In the genomic region with DNA sequence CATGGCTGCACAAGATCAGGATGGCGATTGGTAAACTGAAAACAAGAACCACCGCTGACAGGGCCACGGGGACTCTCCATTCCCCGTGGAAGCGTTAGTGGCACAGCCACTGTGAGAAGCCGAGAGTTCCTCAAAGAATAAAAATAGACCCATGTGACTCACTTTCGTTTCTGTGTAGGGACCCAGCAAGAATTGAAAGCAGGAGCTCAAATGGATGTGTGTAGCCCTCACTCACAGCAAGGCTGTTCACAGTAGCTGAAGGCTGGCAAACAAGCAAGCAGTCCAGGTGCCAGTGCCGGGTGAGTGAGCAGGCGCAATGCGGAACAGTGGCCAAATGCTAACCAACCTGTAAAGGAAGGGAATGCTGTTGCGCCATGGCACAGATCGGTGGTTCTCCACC, we compare ENCODE assay signal across 8 mouse cellular contexts. TPM values are rescaled to one million over a fixed set of nuclear protein-coding genes. Genes with fewer than 3 reads are reported as not detected.
DNase-seq lines count a peak whose midpoint lies in the region; ATAC-seq and TF ChIP-seq lines count a peak whose summit lies in the region.

No protein-coding gene starts in this region.

- H3K27me3 ChIP-seq in forebrain, embryonic 14.5 days (replicated peaks; ENCODE audit: control insufficient read depth, insufficient read depth, low read length): no peaks in the 10 kb centered on the region
- H3K27me3 ChIP-seq in forebrain, embryonic 11.5 days (ENCODE audit: control insufficient read depth, insufficient read depth, low read length): no peaks in the 10 kb centered on the region

- H3K36me3 ChIP-seq in forebrain, embryonic 14.5 days (ENCODE audit: control insufficient read depth, insufficient read depth, low read length): no peaks in the 10 kb centered on the region
- no peaks in the 10 kb centered on the region for H3K36me3 ChIP-seq in forebrain, embryonic 11.5 days (ENCODE audit: control insufficient read depth, insufficient read depth, low read length)

- no peak overlapping the region for H3K9ac ChIP-seq in forebrain, embryonic 14.5 days (ENCODE audit: low read length)
- no peak overlapping the region for H3K9ac ChIP-seq in forebrain, embryonic 11.5 days (ENCODE audit: low read length)

- no peak overlapping the region for H3K4me3 ChIP-seq in forebrain, embryonic 14.5 days (ENCODE audit: low read depth, low read length)
- H3K4me3 ChIP-seq in forebrain, embryonic 11.5 days (ENCODE audit: low read depth, low read length): no peak overlapping the region
- peak overlapping the region; percentile 55 for H3K4me3 ChIP-seq in bone marrow macrophage, adult 2 months (ENCODE audit: insufficient read depth, low read length)
- H3K4me3 ChIP-seq in left cerebral cortex, adult 2 months: peak overlapping the region; percentile 26

- TF ChIP-seq POLR2A in bone marrow macrophage, adult 2 months (IDR thresholded peaks at IDR 0.05; ENCODE audit: borderline replicate concordance, low read depth, low read length): no peak

- H3K4me2 ChIP-seq in forebrain, embryonic 14.5 days (ENCODE audit: low read length): no peak overlapping the region
- no peak overlapping the region for H3K4me2 ChIP-seq in forebrain, embryonic 11.5 days (ENCODE audit: low read depth, low read length, severe bottlenecking)

- H3K9me3 ChIP-seq in forebrain, embryonic 14.5 days (replicated peaks; ENCODE audit: control insufficient read depth, low read length): no peaks in the 10 kb centered on the region
- no peaks in the 10 kb centered on the region for H3K9me3 ChIP-seq in forebrain, embryonic 11.5 days (ENCODE audit: control insufficient read depth, low read length)

- no peak for DNase-seq in forebrain, embryonic 14.5 days (ENCODE audit: low spot score)
- no peak for DNase-seq in forebrain, embryonic 11.5 days (ENCODE audit: low spot score)
- peak; percentile 89 for DNase-seq in kidney, adult 11 months
- DNase-seq in left cerebral cortex, adult 2 months (ENCODE audit: extremely low spot score in 1 of 2, low spot score in 2 of 2): peak; percentile 12 to 19
- DNase-seq in adrenal gland, adult (ENCODE audit: inconsistent age in 2 of 2, low spot score in 1 of 2): no peak
- no peak for DNase-seq in embryo, embryonic 10.5 days (ENCODE audit: low spot score)

- ATAC-seq in forebrain, embryonic 14.5 days: no peak; the same call in 1 of the 2 replicates
- no peak for ATAC-seq in forebrain, embryonic 11.5 days (replicated peaks; ENCODE audit: low FRiP score)
- ATAC-seq in activated CD4-positive, CD25-positive, alpha-beta regulatory T cell, adult 4 months: no peak

- intact Hi-C loops in left cerebral cortex, adult 2 months (cut with DNase I): no loop called here

- no peak for TF ChIP-seq CTCF in bone marrow macrophage, adult 2 months (IDR thresholded peaks at IDR 0.05; ENCODE audit: low read depth, low read length)
- TF ChIP-seq CTCF in left cerebral cortex, adult 2 months (IDR thresholded peaks at IDR 0.05): no peak

- 74% methylated on average over 12 of the region's 12 CpGs for WGBS in forebrain, embryonic 14.5 days
- WGBS in forebrain, embryonic 11.5 days: 90% methylated on average over 12 of the region's 12 CpGs

- peak overlapping the region; percentile 27; the same call in 1 of the 2 replicates for H3K27ac ChIP-seq in forebrain, embryonic 14.5 days (ENCODE audit: low read depth, low read length)
- H3K27ac ChIP-seq in forebrain, embryonic 11.5 days (ENCODE audit: low read depth, low read length): no peak overlapping the region
- peak overlapping the region; percentile 85 for H3K27ac ChIP-seq in bone marrow macrophage, adult 2 months (ENCODE audit: insufficient read depth, low read depth, low read length)
- H3K27ac ChIP-seq in left cerebral cortex, adult 2 months: peak overlapping the region; percentile 65

- no peaks in the 10 kb centered on the region for H3K4me1 ChIP-seq in forebrain, embryonic 14.5 days (ENCODE audit: control insufficient read depth, insufficient read depth, low read length)
- H3K4me1 ChIP-seq in forebrain, embryonic 11.5 days (replicated peaks; ENCODE audit: control insufficient read depth, insufficient read depth, low read length): 0 out of 2 replicates have a peak, but pooled peaks cover 2% of the 10 kb centered on the region
- peaks cover 23% of the 10 kb centered on the region for H3K4me1 ChIP-seq in bone marrow macrophage, adult 2 months (ENCODE audit: control insufficient read depth, insufficient read depth, low read length)

RNA-seq across cellular contexts. Expression of gene Icosl, which starts 36.4 kb away (rescaled TPM):
- 0.47 and 0.60 TPM in 2 replicates for polyA plus RNA-seq in forebrain, embryonic 14.5 days (2014; fragmentation: Nextera tagmentation; extraction: Ambion mirVana)
- polyA plus RNA-seq in forebrain, embryonic 11.5 days (2014; fragmentation: Nextera tagmentation; extraction: Ambion mirVana): 2.0 and 2.5 TPM in 2 replicates
- 18.6 and 20.8 TPM in 2 replicates for polyA plus RNA-seq in bone marrow macrophage, adult 2 months (2012; ENCODE audit: insufficient read depth, insufficient read length, missing spikeins)
- 1 to 10 TPM; 3.5 to 3.6 TPM for total RNA-seq in left cerebral cortex, adult 2 months (2021)
- 1 to 10 TPM; 5.5 to 9.3 TPM for polyA plus RNA-seq in activated CD4-positive, CD25-positive, alpha-beta regulatory T cell, adult 4 months (2017; shearing (Covaris generic))

Comparison
In these comparisons a context has a peak if more than half of its experiments do, and no peak if none do; other contexts are left out.
1. DNase-seq: peak in kidney, adult 11 months (single experiment) and left cerebral cortex, adult 2 months (2 of 2); none in forebrain, embryonic 14.5 days (single experiment), forebrain, embryonic 11.5 days (single experiment), adrenal gland, adult (0 of 2) and embryo, embryonic 10.5 days (single experiment).
2. H3K4me3 ChIP-seq: peak in bone marrow macrophage, adult 2 months (single experiment) and left cerebral cortex, adult 2 months (single experiment); none in forebrain, embryonic 14.5 days (single experiment) and forebrain, embryonic 11.5 days (single experiment).